Mouse (Mus musculus) E14TG2a.4 (cell line): ENCODE measurements around the gene Gm136.
"Not testable (repeated sequence)": the region's sequence is repeated elsewhere in the genome, so short reads cannot be mapped to it uniquely, and the experiment has no call there.

Experiments used
- CTCF ChIP-seq: conservative IDR thresholded peaks from 2 replicates; pipeline ENCODE4 v1.5.1; 2014; ENCODE audit warnings: low read length
- POU5F1 ChIP-seq: IDR thresholded peaks from 2 replicates; pipeline ENCODE4 v1.6.1; 2014; ENCODE audit warnings: low read length, borderline replicate concordance

GRCm38 (mm10) chr4:34725710-34726109 is 30.4 kb downstream of the Gm136 start:
- TF ChIP-seq CTCF, POU5F1: not testable (repeated sequence)
